Mouse (Mus musculus) layer of hippocampus, adult 2 months (tissue): ENCODE data around the gene Amfr. TPM values are rescaled to one million over a fixed set of nuclear protein-coding genes. Genes with fewer than 3 reads are reported as not detected.

Experiments used
- DNase-seq, 2 experiments: peaks; one replicate each; pipeline ENCODE4 v3.0.0; 2022; ENCODE audit warnings: low spot score in 2 of 2
- H3K27ac ChIP-seq: fragments of 200-600 bp; 2 replicates; pipeline ENCODE4 v1.8.1; 2022
- H3K4me3 ChIP-seq: fragments of 200-600 bp; 2 replicates; pipeline ENCODE4 v1.8.1; 2022; ENCODE audit warnings: mild to moderate bottlenecking
- CTCF ChIP-seq: fragments of 200-600 bp; conservative IDR thresholded peaks from 2 replicates; pipeline ENCODE4 v1.8.1; 2022; ENCODE audit warnings: antibody characterized with exemption, mild to moderate bottlenecking, moderate library complexity
- total RNA-seq, 2 experiments: library from RNA; stranded (reverse); gene quantifications; 2 replicates each; pipeline ENCODE4 v1.2.3; 2021

The Amfr gene
- total RNA-seq, 2 experiments from 2014 or later = 122 to 128 TPM

DNA sequence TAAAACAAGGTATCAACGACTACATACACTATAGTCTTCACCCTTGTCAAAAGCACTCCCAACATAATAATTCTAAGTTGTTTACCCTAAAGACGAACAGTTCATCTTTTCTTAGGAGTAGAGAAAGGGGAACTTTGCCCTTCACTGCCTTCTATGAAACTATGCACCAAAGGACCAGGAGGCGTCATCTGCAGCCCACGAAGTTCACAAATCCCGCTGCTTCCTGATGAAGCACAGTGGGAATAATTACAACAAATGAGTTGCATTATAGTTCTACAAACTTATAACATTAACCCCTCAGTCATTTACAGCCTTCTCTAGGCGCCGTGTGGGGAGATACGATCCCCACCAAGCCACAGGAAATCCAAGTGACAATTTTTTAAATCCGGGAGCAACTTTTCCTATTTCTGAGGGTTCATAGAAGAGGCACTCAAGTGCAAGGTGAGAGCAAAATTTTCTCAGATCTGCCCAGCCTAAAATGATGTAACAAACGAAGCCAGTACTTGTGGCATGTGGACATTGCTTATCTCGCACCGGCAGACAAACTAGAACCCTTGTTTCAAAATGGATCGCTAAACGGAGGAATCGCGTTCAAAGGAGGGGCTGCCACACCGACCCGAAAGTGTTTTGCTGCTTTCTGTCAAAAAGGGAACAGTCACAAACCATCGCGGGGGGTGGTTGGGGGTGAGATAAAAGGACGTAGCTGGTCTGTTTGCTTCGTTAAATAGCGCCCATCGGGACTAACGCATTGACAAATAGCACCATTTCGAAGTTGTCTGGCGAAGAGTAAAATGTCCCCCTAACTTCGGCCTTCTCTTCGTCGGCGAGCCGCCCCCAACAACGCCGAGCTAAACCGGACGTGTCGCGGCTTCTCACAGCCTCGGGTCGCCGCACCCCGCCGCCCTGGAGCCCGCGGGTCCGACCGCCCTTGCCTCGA lies 1.3 kb downstream of the Amfr start:
- no peak for TF ChIP-seq CTCF
- DNase-seq = no peak
- Histone ChIP-seq H3K4me3 (peak overlapping the region; percentile 74), H3K27ac (peak overlapping the region; percentile 96)

- Histone ChIP-seq H3K4me3 (peak overlapping the region; percentile 74; the same call in 1 of the 2 replicates), H3K27ac (0 out of 2 replicates have a peak overlapping the region, but pooled peaks have one; percentile 18)
- no peak for DNase-seq
- TF ChIP-seq CTCF = no peak
Measured at GRCm38 (mm10) chr8:94010101-94010705, 2.4 kb downstream of the Amfr start.

GRCm38 (mm10) chr8:94009243-94009845 lies 3.3 kb downstream of the Amfr start:
- DNase-seq = no peak
- no peak overlapping the region for H3K4me3 ChIP-seq
- TF ChIP-seq CTCF = no peak
- peak overlapping the region; percentile 57; the same call in 1 of the 2 replicates for H3K27ac ChIP-seq

DNA sequence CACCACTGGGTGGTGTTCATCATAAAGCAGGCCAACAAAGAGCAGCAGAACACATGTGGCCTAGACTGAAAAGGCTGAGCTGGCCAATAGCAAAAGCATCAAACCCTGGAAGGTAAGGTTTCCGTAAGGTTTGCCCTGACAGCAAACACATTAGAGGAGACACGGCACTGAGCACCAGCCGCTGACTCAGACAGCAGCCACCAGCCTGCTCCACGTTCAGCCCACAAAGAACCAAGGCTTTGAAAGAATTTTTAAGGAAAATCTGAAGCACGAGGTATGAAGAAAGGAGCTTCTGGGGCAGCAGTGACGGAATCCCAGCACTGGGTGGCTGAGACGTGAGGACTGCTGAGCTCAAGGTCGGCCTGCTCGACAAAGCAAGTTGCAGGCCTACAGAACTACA lies 8.5 kb downstream of the Amfr start:
- no peak for DNase-seq
- peak overlapping the region; percentile 19; the same call in 1 of the 2 replicates for H3K27ac ChIP-seq
- no peak overlapping the region for H3K4me3 ChIP-seq
- peak; percentile 13; the same call in 1 of the 2 replicates for TF ChIP-seq CTCF

DNA sequence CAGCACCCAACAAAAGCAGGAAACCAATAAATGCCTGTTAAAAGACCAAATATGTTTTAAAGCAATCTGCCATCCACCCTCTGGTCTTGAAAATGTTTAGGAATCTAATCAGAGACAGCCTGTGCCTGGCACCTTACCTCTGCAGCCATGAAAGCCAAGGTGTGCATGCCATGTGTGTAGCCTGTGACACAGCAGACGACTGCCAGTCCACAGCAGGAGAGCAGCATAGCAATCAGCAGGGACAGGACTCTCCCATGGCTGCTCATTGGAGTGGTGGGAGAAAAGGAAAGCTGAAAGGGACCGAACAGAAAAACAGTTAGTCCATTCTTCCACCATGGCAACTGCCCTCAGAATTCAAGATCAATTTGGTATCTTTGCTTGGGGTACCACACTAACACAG lies 13.7 kb downstream of the Amfr start:
- H3K4me3 ChIP-seq = no peak overlapping the region
- no peak for TF ChIP-seq CTCF
- no peak for DNase-seq
- no peak overlapping the region for H3K27ac ChIP-seq

- H3K27ac ChIP-seq = no peak overlapping the region
- TF ChIP-seq CTCF = no peak
- H3K4me3 ChIP-seq = no peak overlapping the region
- DNase-seq = no peak
Measured at GRCm38 (mm10) chr8:93989739-93990138, 22.9 kb downstream of the Amfr start.

DNA sequence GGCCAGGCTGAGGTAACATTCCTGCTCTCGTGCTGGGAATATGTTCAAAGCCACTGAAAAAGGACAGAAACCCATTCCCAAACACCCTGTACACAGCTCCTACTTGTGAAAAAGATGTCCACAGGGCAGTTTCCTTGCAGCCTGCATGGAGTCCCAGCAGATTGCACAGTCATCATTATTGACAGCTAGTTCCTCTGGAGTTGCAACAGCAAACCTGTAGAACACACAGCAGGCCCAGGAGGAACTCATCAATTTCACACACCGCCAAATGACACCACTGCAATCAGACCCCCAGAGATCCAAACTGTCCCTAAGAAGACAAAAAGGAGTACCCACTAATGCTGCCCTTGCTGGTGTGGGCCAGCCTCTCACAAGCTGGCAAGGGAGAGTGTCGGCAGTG lies 27.9 kb downstream of the Amfr start:
- no peak overlapping the region for H3K4me3 ChIP-seq
- no peak for TF ChIP-seq CTCF
- no peak for DNase-seq
- H3K27ac ChIP-seq = no peak overlapping the region

DNA sequence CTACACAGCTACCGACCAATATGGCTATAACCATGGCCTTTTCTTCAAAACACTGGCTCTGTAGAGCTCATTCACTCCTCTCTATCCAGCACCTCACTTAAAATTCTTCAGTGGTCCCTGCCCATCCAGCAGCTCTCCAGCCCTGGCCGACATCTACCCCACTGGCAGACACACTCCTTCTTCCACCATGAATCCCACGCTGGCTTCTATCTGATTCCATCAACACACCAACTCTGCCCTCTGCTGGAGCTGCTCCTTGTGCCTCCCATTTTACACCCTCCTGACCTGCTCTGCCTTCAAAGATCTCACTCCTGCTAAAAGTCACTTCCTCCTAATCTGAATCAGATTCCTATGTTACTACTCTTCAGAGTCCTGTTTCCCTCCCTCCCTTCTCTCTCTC lies 28.8 kb downstream of the Amfr start:
- Histone ChIP-seq H3K27ac (peak overlapping the region; percentile 43), H3K4me3 (no peak overlapping the region)
- DNase-seq = peak; percentile 42 to 56
- peak; percentile 74 for TF ChIP-seq CTCF

DNA sequence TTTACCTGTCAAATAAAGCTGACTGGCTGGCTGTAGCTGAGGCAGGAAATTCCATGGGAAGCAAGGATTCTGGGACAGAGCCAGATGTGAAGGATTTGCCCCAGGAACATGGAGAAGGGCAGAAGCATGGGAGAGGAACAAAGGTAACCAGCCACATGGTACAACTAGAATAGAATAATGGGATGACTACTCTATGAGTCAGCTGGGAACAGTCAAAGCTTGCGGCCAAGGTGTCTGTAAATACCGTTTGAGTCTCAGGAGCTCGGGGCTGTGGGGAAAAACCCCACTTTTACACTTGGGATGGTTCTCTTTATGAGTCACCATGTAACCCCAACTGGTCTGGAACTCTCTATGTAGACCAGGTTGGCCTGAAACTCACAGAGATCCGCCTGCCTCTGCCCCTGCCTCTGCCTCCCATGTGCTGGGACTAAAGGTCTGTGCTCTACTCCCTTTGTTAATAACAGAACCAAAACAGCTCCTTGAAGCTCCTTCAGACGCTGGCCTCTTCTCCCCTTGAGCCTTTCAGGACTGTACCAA lies 30.9 kb downstream of the Amfr start:
- H3K4me3 ChIP-seq = no peak overlapping the region
- TF ChIP-seq CTCF = no peak
- no peak overlapping the region; the same call in 1 of the 2 replicates for H3K27ac ChIP-seq
- DNase-seq = no peak

DNA sequence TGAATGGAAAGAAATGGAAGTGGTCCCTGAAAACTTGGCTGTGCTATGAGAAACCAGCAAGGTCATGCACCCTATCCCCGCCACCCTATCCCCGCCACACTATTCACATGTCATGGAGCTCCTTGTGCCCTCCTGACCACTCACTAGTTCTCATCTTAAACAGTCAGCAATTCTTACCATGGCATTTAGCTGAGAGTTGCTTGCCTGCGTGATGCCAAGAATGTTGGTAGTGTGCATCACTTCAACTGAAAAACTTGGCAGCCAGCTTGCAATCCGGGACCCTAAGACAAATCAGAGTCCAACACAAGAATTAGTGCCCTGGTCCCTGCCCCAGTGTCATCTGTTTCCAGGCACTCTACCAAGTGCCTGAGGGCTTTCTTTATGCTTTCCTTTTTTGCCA lies 32.5 kb downstream of the Amfr start:
- Histone ChIP-seq H3K4me3 (no peak overlapping the region), H3K27ac (no peak overlapping the region)
- TF ChIP-seq CTCF = no peak
- DNase-seq = no peak

- Histone ChIP-seq H3K27ac (no peak overlapping the region), H3K4me3 (no peak overlapping the region)
- no peak for DNase-seq
- TF ChIP-seq CTCF = peak; percentile 64
Measured at GRCm38 (mm10) chr8:93976446-93977211, 36.0 kb downstream of the Amfr start.

- no peak for DNase-seq
- no peak overlapping the region for H3K4me3 ChIP-seq
- H3K27ac ChIP-seq = no peak overlapping the region
- TF ChIP-seq CTCF = no peak
Measured at GRCm38 (mm10) chr8:93975358-93975757, 37.3 kb downstream of the Amfr start.
